Mouse (Mus musculus) limb, embryonic 15.5 days (tissue): ENCODE data around the gene Phf8. TPM values are rescaled to one million over a fixed set of nuclear protein-coding genes. Genes with fewer than 3 reads are reported as not detected.
"Not testable (repeated sequence)": the region's sequence is repeated elsewhere in the genome, so short reads cannot be mapped to it uniquely, and the experiment has no call there.

ENCODE experiments used
- ATAC-seq: fragments of 200-750 bp; cut with Nextera tagmentation; 2 replicates; pipeline ENCODE4 v1.8.0; 2017; ENCODE audit warnings: low read depth, moderate TSS enrichment; ENCODE audit not compliant: insufficient number of reproducible peaks, low FRiP score, low TSS enrichment
- H3K27ac ChIP-seq: fragments of 300-500 bp; sonication (generic); 2 replicates; pipeline ENCODE4 v1.5.1; 2015; ENCODE audit warnings: moderate library complexity, mild to moderate bottlenecking, inconsistent platforms
- H3K27me3 ChIP-seq: fragments of 300-500 bp; sonication (generic); 2 replicates; pipeline ENCODE4 v1.6.1; 2015; ENCODE audit warnings: inconsistent platforms
- H3K36me3 ChIP-seq: fragments of 300-500 bp; sonication (generic); 2 replicates; pipeline ENCODE4 v1.6.1; 2015; ENCODE audit warnings: inconsistent platforms
- H3K4me1 ChIP-seq: fragments of 300-500 bp; sonication (generic); 2 replicates; pipeline ENCODE4 v1.6.1; 2015; ENCODE audit warnings: inconsistent platforms
- H3K4me2 ChIP-seq: fragments of 300-500 bp; sonication (generic); 2 replicates; pipeline ENCODE4 v1.6.1; 2015; ENCODE audit warnings: mild to moderate bottlenecking, inconsistent platforms
- H3K4me3 ChIP-seq: fragments of 300-500 bp; sonication (generic); 2 replicates; pipeline ENCODE4 v1.5.1; 2015; ENCODE audit warnings: mild to moderate bottlenecking, inconsistent platforms
- H3K9ac ChIP-seq: fragments of 300-500 bp; sonication (generic); 2 replicates; pipeline ENCODE4 v1.6.1; 2015; ENCODE audit warnings: inconsistent platforms
- H3K9me3 ChIP-seq: fragments of 300-500 bp; sonication (generic); 2 replicates; pipeline ENCODE4 v1.6.1; 2016; ENCODE audit warnings: inconsistent platforms
- WGBS: fragments of 180-500 bp; shearing (Covaris S2); methylation state at CpG from one replicate; pipeline ENCODE4 v1.1.7; 2015; 5-methylcytosine and 5-hydroxymethylcytosine counted together
- polyA plus RNA-seq: library from polyadenylated mRNA; unstranded; fragments of >200 nt; fragmentation: Nextera tagmentation; extraction: Ambion mirVana; gene quantifications from 2 replicates; pipeline ENCODE4 v1.2.1, GENCODE M21; 2015

Phf8 gene
- 12.8 and 14.8 TPM in 2 replicates for polyA plus RNA-seq

- WGBS, result 25% methylated on average over 68 of the region's 68 CpGs
- H3K4me1 ChIP-seq, result no peaks in the 10 kb centered on the region
- ATAC-seq, result peak; percentile 96
- peak within 1 kb of the TSS; percentile 98 for H3K27ac ChIP-seq
- H3K36me3 ChIP-seq, result no peaks in the 10 kb centered on the region
- H3K9me3 ChIP-seq, result no peaks in the 10 kb centered on the region
- peak within 1 kb of the TSS; percentile 53 for H3K4me2 ChIP-seq
- peaks cover 6% of the 10 kb centered on the region for H3K27me3 ChIP-seq
- H3K9ac ChIP-seq, result peak within 1 kb of the TSS; percentile 58
- peak within 1 kb of the TSS; percentile 57 for H3K4me3 ChIP-seq
Measured at GRCm38 (mm10) chrX:151520458-151521322, at the start of gene Phf8. Gene Phf8, plus strand, starts transcription at chrX:151520672.

- Histone ChIP-seq H3K4me3 (no peak overlapping the region), H3K4me1 (no peaks in the 10 kb centered on the region), H3K9ac (no peak overlapping the region), H3K27ac (no peak overlapping the region), H3K9me3 (no peaks in the 10 kb centered on the region), H3K36me3 (no peaks in the 10 kb centered on the region), H3K27me3 (no peaks in the 10 kb centered on the region), H3K4me2 (no peak overlapping the region)
- 82% methylated on average over 3 of the region's 3 CpGs for WGBS
- ATAC-seq, result no peak
Measured at GRCm38 (mm10) chrX:151488128-151488527, 32.3 kb upstream of the Phf8 start.

- not testable (repeated sequence) for H3K4me2 ChIP-seq, H3K27me3 ChIP-seq, H3K27ac ChIP-seq, H3K4me3 ChIP-seq, H3K36me3 ChIP-seq, H3K9me3 ChIP-seq, H3K4me1 ChIP-seq, H3K9ac ChIP-seq, ATAC-seq
- WGBS, result 88% methylated on average over 4 of the region's 4 CpGs
Measured at GRCm38 (mm10) chrX:151493269-151493668, 27.2 kb upstream of the Phf8 start.

GRCm38 (mm10) chrX:151496596-151496995 is 23.9 kb upstream of the Phf8 start:
- Histone ChIP-seq H3K4me2 (no peak overlapping the region), H3K4me1 (no peaks in the 10 kb centered on the region), H3K27ac (no peak overlapping the region), H3K9me3 (no peaks in the 10 kb centered on the region), H3K4me3 (no peak overlapping the region), H3K36me3 (no peaks in the 10 kb centered on the region), H3K9ac (no peak overlapping the region), H3K27me3 (no peaks in the 10 kb centered on the region)
- ATAC-seq, result no peak
- 88% methylated on average over 1 of the region's 1 CpGs for WGBS

- Histone ChIP-seq H3K27me3 (no peaks in the 10 kb centered on the region), H3K36me3 (no peaks in the 10 kb centered on the region), H3K4me3 (no peak overlapping the region), H3K9me3 (no peaks in the 10 kb centered on the region), H3K4me2 (no peak overlapping the region), H3K4me1 (no peaks in the 10 kb centered on the region), H3K27ac (no peak overlapping the region), H3K9ac (no peak overlapping the region)
- no peak for ATAC-seq
Measured at GRCm38 (mm10) chrX:151508536-151508935, 11.9 kb upstream of the Phf8 start.

GRCm38 (mm10) chrX:151509906-151510305 is 10.6 kb upstream of the Phf8 start:
- H3K4me2 ChIP-seq, result no peak overlapping the region
- H3K9ac ChIP-seq, result no peak overlapping the region
- no peak for ATAC-seq
- H3K27me3 ChIP-seq, result no peaks in the 10 kb centered on the region
- no peak overlapping the region for H3K27ac ChIP-seq
- no peak overlapping the region for H3K4me3 ChIP-seq
- H3K9me3 ChIP-seq, result no peaks in the 10 kb centered on the region
- 84% methylated on average over 1 of the region's 1 CpGs for WGBS
- no peaks in the 10 kb centered on the region for H3K4me1 ChIP-seq
- no peaks in the 10 kb centered on the region for H3K36me3 ChIP-seq

GRCm38 (mm10) chrX:151513066-151513465 is 7.4 kb upstream of the Phf8 start:
- 68% methylated on average over 3 of the region's 3 CpGs for WGBS
- Histone ChIP-seq H3K9ac (no peak overlapping the region), H3K4me1 (no peaks in the 10 kb centered on the region), H3K9me3 (no peaks in the 10 kb centered on the region), H3K27ac (no peak overlapping the region), H3K27me3 (no peaks in the 10 kb centered on the region), H3K4me3 (no peak overlapping the region), H3K36me3 (no peaks in the 10 kb centered on the region), H3K4me2 (no peak overlapping the region)
- ATAC-seq, result no peak

- no peak overlapping the region for H3K4me3 ChIP-seq
- WGBS, result 87% methylated on average over 2 of the region's 2 CpGs
- no peaks in the 10 kb centered on the region for H3K27me3 ChIP-seq
- H3K36me3 ChIP-seq, result no peaks in the 10 kb centered on the region
- no peak overlapping the region for H3K9ac ChIP-seq
- ATAC-seq, result no peak
- no peak overlapping the region for H3K4me2 ChIP-seq
- no peaks in the 10 kb centered on the region for H3K4me1 ChIP-seq
- H3K9me3 ChIP-seq, result no peaks in the 10 kb centered on the region
- no peak overlapping the region for H3K27ac ChIP-seq
Measured at GRCm38 (mm10) chrX:151513694-151514093, 6.8 kb upstream of the Phf8 start.

- 38% methylated on average over 1 of the region's 1 CpGs for WGBS
- Histone ChIP-seq H3K27me3 (peaks cover 6% of the 10 kb centered on the region), H3K9me3 (no peaks in the 10 kb centered on the region), H3K4me3 (no peak overlapping the region), H3K9ac (no peak overlapping the region), H3K4me1 (no peaks in the 10 kb centered on the region), H3K36me3 (no peaks in the 10 kb centered on the region), H3K27ac (no peak overlapping the region), H3K4me2 (no peak overlapping the region)
- no peak for ATAC-seq
Measured at GRCm38 (mm10) chrX:151518181-151518580, 2.3 kb upstream of the Phf8 start.

- Histone ChIP-seq H3K4me3 (peak overlapping the region; percentile 57), H3K36me3 (no peaks in the 10 kb centered on the region), H3K4me2 (peak overlapping the region; percentile 31), H3K9ac (0 out of 2 replicates have a peak overlapping the region, but pooled peaks have one; percentile 20), H3K9me3 (no peaks in the 10 kb centered on the region), H3K27me3 (peaks cover 6% of the 10 kb centered on the region), H3K4me1 (no peaks in the 10 kb centered on the region), H3K27ac (peak overlapping the region; percentile 98)
- ATAC-seq, result no peak
- WGBS, result 24% methylated on average over 17 of the region's 17 CpGs
Measured at GRCm38 (mm10) chrX:151520127-151520457, 380 bp upstream of the Phf8 start.

GRCm38 (mm10) chrX:151521786-151522522 is 1.5 kb downstream of the Phf8 start:
- peak overlapping the region; percentile 57 for H3K4me3 ChIP-seq
- no peaks in the 10 kb centered on the region for H3K36me3 ChIP-seq
- 19% methylated on average over 25 of the region's 25 CpGs for WGBS
- H3K27me3 ChIP-seq, result peaks cover 6% of the 10 kb centered on the region
- ATAC-seq, result no peak
- no peaks in the 10 kb centered on the region for H3K9me3 ChIP-seq
- H3K4me2 ChIP-seq, result peak overlapping the region; percentile 53
- peak overlapping the region; percentile 47 for H3K27ac ChIP-seq
- peak overlapping the region; percentile 45; the same call in 1 of the 2 replicates for H3K9ac ChIP-seq
- H3K4me1 ChIP-seq, result no peaks in the 10 kb centered on the region

GRCm38 (mm10) chrX:151553356-151553755 is 32.9 kb downstream of the Phf8 start:
- ATAC-seq, result no peak
- H3K4me1 ChIP-seq, result no peaks in the 10 kb centered on the region
- WGBS, result 88% methylated on average over 4 of the region's 4 CpGs
- no peaks in the 10 kb centered on the region for H3K9me3 ChIP-seq
- H3K36me3 ChIP-seq, result peaks cover 9% of the 10 kb centered on the region
- H3K4me3 ChIP-seq, result no peak overlapping the region
- no peak overlapping the region for H3K4me2 ChIP-seq
- no peak overlapping the region for H3K9ac ChIP-seq
- H3K27ac ChIP-seq, result no peak overlapping the region
- no peaks in the 10 kb centered on the region for H3K27me3 ChIP-seq
